In genomic region chr6:64616843-64617242, GRCm38 (mm10) we compare ENCODE assay signal across 15 mouse cellular contexts.
DNase-seq lines count a peak whose midpoint lies in the region; ATAC-seq and TF ChIP-seq lines count a peak whose summit lies in the region.
"Had no signal": no experiment of that assay in that cellular context is flagged by ENCODE, and none has a peak within 500 bp of the region (broad histone marks: within the 10 kb centered on the region; RNA-seq: fewer than 3 reads in every experiment).

No protein-coding gene starts in this region.

- no peak overlapping the region for H3K4me2 ChIP-seq in kidney, embryonic 15.5 days
- H3K4me2 ChIP-seq: forebrain, embryonic 15.5 days had no signal

- H3K4me3 ChIP-seq in gastrocnemius, adult 2 months: no peak overlapping the region
- H3K4me3 ChIP-seq in kidney, embryonic 15.5 days (replicated peaks): no peak overlapping the region
- H3K4me3 ChIP-seq: erythroblast, embryonic 14.5 days; forebrain, embryonic 15.5 days had no signal

- no peak for TF ChIP-seq CTCF in gastrocnemius, adult 2 months (IDR thresholded peaks at IDR 0.05)

- 0 out of 2 replicates have a peak, but pooled peaks cover 5% of the 10 kb centered on the region for H3K4me1 ChIP-seq in kidney, embryonic 15.5 days

- H3K36me3 ChIP-seq in kidney, embryonic 15.5 days: no peaks in the 10 kb centered on the region
- H3K36me3 ChIP-seq: forebrain, embryonic 15.5 days had no signal

- H3K27me3 ChIP-seq in kidney, embryonic 15.5 days: no peaks in the 10 kb centered on the region
- H3K27me3 ChIP-seq: CH12.LX; forebrain, embryonic 15.5 days had no signal

- no peaks in the 10 kb centered on the region for H3K9me3 ChIP-seq in kidney, embryonic 15.5 days (replicated peaks)
- H3K9me3 ChIP-seq: forebrain, embryonic 15.5 days had no signal

- ATAC-seq in kidney, embryonic 15.5 days (replicated peaks; ENCODE audit: low FRiP score): 0 out of 2 replicates have a peak, but pooled peaks have one; percentile 33
- ATAC-seq in granulocyte monocyte progenitor cell, adult 5-6 weeks (replicated peaks; ENCODE audit: poor library complexity, severe bottlenecking): no peak
- ATAC-seq: forebrain, embryonic 15.5 days had no signal

- peak; percentile 15 for DNase-seq in gastrocnemius, adult 2 months
- DNase-seq in gastrocnemius, adult 8-10 months (ENCODE audit: low spot score in 2 of 2): no peak
- DNase-seq in kidney, adult 18-20 months: no peak
- DNase-seq in ovary, postnatal 14 days (ENCODE audit: low spot score): peak; percentile 1
- DNase-seq in ovary, adult 18-20 months (ENCODE audit: low spot score): no peak
- DNase-seq: cerebellum, adult 11-12 months; cerebellum, postnatal 25 days; layer of hippocampus, postnatal 36 days; right cerebral cortex, postnatal 14 days; thymus, postnatal 25 days had no signal

- intact Hi-C loops in gastrocnemius, adult 2 months (cut with DNase I): no loop called here

- WGBS in kidney, embryonic 15.5 days: 25% methylated on average over 4 of the region's 4 CpGs

- H3K9ac ChIP-seq in kidney, embryonic 15.5 days: no peak overlapping the region
- H3K9ac ChIP-seq: forebrain, embryonic 15.5 days had no signal

- H3K27ac ChIP-seq in gastrocnemius, adult 2 months: 0 out of 2 replicates have a peak overlapping the region, but pooled peaks have one; percentile 24
- H3K27ac ChIP-seq in kidney, embryonic 15.5 days: no peak overlapping the region
- H3K27ac ChIP-seq: forebrain, embryonic 15.5 days had no signal

Comparison
In these comparisons a context has a peak if more than half of its experiments do, and no peak if none do; other contexts are left out.
1. DNase-seq: peak in gastrocnemius, adult 2 months (single experiment) and ovary, postnatal 14 days (single experiment); none in gastrocnemius, adult 8-10 months (0 of 2), kidney, adult 18-20 months (single experiment) and ovary, adult 18-20 months (single experiment).